Mouse (Mus musculus) frontal cortex, postnatal 10 days (tissue): ENCODE data around the gene Ryk.

Source experiments
- DNase-seq, 2 experiments: peaks; one replicate each; pipeline ENCODE4 v3.0.0; 2022; ENCODE audit warnings: low spot score in 2 of 2, mixed read lengths in 1 of 2

Gene Ryk

GRCm38 (mm10) chr9:102858283-102858682, 23.6 kb downstream of the Ryk start:
- no peak for DNase-seq

DNA sequence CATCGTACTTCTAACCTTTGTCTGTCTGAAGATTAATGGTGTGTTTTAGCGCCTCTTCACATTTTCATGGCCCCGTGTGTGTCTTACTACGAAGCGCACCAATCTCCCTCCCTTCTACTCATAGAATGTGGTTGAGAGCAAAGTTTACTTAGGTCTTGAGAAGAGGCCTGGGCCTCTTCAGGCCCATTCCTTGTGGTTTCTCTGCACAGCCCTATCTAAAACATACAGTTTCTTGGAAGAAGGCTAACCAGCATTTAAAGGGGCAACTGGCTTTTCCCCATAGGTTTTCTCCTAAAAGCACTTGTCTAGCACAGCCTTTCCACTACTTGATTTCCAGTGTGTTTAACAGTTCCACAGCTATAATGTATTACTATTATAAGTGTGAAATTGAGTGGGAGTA, 24.7 kb downstream of the Ryk start:
- DNase-seq, result no peak

DNA sequence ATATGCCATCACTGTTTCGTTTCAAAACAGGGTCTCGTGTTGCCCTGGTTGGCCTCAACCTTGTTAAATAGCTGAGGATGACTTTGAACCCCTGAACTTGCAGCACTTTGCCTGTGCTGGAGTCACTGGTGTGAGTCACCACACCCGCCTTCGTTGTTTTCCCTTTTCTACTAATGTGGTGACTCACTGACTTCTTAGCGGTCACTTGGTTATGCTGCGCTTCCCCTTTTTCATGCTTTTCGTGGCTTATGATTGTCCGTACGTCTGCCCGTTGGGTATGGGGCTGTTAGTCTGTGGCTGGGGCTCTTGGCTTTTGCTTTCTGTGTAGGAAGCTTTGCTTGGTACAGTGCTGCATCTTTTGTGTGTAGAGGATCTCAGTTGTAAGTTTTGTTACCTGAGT, 25.2 kb downstream of the Ryk start:
- no peak for DNase-seq

GRCm38 (mm10) chr9:102860802-102861469, 26.2 kb downstream of the Ryk start:
- no peak for DNase-seq

DNA sequence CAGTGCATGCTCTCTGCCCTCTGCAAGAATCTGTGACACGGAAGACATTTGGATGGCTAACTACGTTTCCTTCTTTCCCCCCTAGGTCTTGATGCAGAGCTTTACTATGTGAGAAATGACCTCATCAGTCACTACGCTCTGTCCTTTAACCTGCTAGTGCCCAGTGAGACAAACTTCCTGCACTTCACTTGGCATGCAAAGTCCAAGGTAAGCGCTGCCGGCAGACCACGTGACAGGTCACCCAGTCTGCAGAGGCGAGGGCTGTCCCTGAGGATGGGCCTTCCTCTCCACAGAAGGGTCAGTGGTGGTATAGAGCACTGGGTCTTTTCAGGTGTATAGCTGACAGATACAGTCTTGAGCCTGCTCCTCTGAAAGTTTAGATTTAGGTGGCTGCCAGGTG, 27.1 kb downstream of the Ryk start:
- DNase-seq, result no peak

DNA sequence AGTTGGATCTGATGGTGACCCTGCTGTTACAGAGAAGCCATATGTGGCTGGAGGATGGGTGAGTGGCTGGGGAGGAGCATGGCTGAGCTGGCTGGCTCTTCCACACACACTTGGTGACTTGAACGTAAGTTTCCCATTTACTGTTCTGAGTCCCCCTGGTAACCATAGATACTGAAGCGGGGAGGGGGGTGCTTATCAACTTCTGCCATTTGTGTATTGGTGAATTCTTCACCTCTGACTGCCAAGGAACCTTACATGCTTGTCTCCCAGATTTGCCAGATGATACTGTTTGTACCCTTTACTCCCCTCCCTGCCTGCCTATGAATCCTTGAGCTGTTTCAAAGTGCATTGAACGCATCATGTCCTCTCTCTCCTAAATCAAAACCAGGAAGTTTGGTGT, 27.5 kb downstream of the Ryk start:
- no peak for DNase-seq

GRCm38 (mm10) chr9:102863876-102864545, 29.3 kb downstream of the Ryk start:
- peak; percentile 69 to 84 for DNase-seq

GRCm38 (mm10) chr9:102864931-102865330, 30.2 kb downstream of the Ryk start:
- DNase-seq, result no peak

DNA sequence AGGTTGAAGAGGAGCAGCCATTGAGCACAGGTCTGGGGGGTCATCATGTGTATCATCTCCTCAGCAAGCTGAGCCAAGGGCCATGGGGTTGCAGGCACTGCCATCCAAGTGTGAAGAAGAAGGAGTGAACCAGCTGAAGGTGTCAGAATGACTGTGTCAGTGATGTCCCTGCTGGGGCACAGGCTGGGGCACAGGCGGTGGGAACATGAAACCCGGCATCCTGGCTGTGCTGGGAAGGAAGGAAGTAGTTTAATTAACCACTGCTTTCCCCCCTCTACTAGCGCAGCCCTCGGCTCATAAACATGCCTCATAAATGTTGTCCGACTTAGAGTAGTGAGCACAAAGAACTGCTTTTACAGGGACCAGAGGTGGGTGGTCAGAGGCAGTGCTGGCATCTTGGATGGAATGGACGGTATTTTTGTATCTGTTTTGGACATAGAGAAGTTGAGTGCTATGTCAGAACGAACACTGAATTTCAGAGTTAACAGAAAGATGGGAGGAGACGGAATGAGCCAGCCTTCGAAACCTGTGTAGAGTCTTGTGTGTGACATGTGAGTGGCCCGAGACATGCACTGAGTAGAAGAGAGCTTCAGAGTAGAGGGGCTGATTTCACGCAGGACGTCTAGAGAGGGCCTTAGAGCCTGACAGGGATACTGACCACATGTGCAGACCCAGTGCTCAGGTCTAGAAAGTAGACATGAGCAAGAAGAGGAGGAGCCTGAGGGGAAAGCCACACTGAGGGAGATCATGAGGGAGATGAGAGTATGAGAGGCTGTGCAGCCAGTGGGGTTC, 31.4 kb downstream of the Ryk start:
- DNase-seq, result no peak

DNA sequence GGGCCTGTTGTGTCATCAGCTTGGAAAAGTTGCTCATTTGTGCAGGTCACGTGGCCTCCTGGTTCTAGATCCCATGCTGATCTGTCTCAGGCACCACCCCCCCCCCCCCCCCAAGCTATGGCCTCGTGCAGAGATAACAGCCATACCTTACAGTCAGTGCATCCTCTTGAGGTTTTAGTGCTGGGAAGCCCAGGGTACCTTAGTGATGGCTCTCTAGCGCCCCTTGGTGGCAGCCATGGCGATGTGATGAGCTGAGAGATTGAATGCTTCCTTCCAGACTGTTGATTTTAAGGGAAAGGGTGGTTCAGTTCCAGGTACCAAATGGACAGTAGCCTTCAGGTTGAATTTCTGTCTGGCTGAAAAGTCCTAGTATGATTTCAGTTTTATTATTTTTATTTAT, 32.2 kb downstream of the Ryk start:
- peak; percentile 44 to 72 for DNase-seq

DNA sequence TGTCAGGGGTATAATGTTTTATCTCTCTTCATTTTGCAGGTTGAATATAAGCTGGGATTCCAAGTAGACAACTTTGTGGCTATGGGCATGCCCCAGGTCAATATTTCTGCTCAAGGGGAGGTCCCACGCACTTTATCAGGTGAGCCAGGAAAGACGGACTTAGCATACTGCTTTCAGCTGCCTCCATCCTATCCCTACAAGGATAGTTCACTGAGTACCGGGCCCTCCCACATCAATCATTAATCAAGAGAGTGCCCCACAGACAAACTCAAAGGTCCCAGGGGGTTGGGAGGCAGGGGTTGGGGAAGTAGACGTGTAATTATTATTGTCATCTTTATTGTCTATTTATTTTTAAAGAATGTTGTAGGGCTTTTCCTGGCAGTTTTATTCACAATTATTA, 32.8 kb downstream of the Ryk start:
- no peak for DNase-seq

DNA sequence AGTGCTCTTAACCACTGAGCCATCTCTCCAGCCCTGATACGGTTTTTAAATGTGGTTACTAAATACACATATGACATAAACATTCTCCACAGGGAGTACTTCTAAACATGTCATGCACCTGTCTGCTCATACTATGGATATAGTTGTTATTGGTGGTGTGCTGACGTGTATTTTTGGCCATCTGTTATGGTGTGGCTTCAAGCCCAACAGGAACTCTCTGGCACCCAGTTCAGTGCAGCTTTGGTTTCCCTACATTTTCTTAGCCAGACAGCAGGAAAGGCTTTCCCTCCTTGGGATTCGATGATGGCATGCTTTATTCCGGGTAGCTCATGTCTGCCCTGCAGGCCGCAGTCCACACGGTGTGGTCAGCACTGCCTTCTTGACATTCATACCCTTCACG, 33.7 kb downstream of the Ryk start:
- DNase-seq, result no peak

DNA sequence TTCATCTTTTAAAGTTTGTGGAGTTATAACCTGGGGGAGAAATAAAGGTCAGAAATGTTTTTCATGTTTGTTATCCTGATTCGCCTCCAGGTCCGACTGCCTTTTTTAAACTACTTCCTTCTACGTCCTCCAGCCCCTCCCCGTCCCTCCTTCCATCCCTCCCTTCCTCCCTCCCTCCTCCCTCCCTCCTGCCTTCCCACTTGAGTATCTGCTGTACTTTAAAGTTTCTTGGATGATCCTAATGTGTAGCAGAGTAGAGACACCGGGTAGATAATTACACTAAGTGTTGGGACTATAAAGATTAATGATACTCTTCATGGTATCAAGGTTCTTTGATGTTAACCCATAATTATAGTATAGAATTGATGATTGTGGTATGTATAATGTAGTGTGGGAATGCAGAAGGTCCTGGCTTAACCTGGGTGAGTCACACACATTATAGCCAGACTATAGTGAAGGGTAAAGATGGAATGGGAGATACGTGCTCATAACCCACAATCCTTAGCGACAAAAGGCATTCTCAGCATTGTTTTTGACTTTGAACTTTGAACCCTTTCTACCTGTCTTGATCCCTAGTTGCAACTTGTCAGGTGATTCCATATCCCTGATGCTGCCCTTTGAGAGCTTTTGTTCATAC, 41.5 kb downstream of the Ryk start:
- no peak for DNase-seq

GRCm38 (mm10) chr9:102877916-102878315, 43.2 kb downstream of the Ryk start:
- no peak for DNase-seq

GRCm38 (mm10) chr9:102879545-102879944, 44.8 kb downstream of the Ryk start:
- DNase-seq, result no peak

- no peak for DNase-seq
Observed at GRCm38 (mm10) chr9:102884703-102885102, 50.0 kb downstream of the Ryk start.

DNA sequence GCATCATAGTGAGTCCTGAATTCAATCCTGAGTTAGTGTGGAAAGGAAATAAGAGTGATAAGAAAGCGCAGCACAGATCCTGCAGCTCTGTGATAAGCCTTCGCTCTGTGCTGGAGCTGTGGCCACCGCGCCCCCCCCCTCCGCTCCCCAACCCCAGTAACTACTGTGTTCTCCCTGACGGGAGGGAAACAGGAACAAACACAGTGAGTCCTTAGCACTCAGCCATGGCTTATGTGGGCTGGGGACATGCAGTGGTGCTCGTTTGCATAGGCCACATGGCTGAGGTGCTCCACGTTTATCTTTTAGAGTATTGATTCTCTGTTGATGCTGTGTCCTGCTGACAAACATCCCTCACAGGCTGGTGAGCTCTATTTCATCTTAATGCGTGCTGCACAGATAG, 55.4 kb downstream of the Ryk start:
- DNase-seq, result no peak

DNA sequence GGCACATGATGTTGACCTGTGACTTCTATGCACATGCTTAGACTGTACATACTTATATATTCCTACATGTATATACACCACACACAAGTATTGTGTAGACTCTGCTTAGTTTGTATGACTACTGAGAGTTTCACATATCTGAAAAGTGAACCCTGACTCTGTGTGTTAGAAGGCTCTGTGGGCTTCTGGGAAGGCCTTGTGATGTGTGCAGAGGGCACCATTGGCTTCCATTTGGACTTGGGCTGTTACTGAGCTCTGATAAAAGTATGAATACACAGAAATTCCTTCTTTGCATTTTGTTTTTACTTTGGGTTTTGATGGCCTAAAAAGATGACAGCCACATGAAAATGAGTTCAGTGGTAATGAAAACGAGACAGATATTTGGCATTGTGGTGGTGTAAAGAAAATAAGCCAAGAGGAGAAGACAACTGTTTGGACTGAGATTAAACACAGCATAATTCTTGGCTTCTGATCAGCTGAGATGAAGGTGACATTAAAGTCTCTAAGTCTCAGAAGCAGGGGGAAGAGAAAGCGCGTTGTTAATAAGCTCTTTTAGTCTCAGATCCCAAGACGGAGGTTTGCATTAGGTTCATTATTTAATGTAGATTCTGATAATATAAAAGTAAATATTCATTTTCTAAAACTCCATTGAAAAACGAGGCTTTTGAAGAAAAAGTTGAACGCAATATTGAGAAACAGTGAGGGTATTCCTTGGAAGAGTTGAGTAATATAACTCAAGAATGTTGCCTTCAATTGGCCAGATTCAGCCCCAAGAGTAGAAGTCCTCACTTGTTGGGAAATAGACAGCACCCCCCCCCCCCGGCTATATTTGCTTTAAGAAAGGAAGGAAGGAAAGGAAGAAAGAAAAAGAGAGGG, 58.0 kb downstream of the Ryk start:
- DNase-seq, result no peak

DNA sequence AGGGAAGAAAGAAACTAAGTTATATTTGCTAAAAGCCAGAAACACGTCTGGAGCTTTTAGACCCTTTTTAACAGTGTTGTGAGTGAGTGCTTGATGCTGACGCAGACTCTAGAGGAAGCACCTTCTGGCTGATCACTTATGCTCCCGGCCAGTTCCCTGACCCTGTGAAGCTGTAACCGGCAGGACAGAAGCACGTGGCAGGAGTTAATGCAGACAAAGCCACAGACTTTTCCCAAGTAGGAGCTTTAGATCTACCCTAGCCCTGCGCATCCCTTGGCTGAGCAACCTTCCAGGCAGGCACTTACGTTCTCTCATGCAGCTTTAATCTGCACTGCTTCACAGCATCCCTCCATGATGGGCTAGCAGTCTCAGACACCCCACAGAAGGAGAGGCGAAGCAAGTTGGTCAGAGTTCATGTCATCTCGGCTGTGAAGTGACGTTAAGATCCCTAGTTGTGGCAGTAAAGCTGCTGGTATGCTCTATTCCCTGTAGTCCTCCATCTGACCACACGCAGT, 58.7 kb downstream of the Ryk start:
- no peak for DNase-seq

DNA sequence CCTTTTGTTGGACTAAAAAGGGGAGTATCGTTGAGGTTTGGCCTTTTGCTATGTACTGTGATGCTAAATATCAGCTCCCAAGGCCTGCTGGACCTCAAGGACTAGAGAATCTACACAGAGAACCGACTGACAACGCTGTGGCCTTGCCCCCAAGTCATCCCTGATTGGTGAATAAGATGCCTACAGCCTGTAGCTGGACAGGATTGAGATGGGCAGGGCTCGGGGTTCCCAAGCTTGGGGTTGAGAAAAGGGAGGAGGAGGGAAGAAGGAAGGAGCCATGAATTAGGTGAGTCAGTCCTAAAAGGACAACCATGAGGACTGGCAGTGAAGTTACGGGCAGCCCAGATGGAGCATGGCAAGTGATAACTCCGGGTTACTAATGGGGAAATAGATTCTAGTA, 65.2 kb downstream of the Ryk start:
- no peak for DNase-seq

- no peak for DNase-seq
Observed at GRCm38 (mm10) chr9:102902308-102902707, 67.6 kb downstream of the Ryk start.
